10 mouse cellular contexts compared by ENCODE assay signal in genomic region chr12:111162312-111163061, GRCm38 (mm10). TPM values are rescaled to one million over a fixed set of nuclear protein-coding genes. Genes with fewer than 3 reads are reported as not detected.
DNase-seq lines count a peak whose midpoint lies in the region; ATAC-seq and TF ChIP-seq lines count a peak whose summit lies in the region.
"Had no signal": no experiment of that assay in that cellular context is flagged by ENCODE, and none has a peak within 500 bp of the region (broad histone marks: within the 10 kb centered on the region; RNA-seq: fewer than 3 reads in every experiment).

No protein-coding gene starts in this region.

- no peaks in the 10 kb centered on the region for H3K27me3 ChIP-seq in heart, embryonic 15.5 days

- DNase-seq in adrenal gland, adult 2 months, result peak; percentile 54
- no peak for DNase-seq in adrenal gland, adult 18-20 months (ENCODE audit: low spot score in 2 of 2)
- peak; percentile 83 for DNase-seq in embryo, embryonic 10.5 days (ENCODE audit: low spot score)
- peak; percentile 38 to 54 for DNase-seq in layer of hippocampus, adult 2 months (ENCODE audit: low spot score in 2 of 2)
- peak; percentile 17 for DNase-seq in lung, postnatal 25 days (ENCODE audit: low spot score)
- peak; percentile 52 for DNase-seq in right cerebral cortex, postnatal 4 days
- no peak for DNase-seq in natural killer cell, adult 2 months (ENCODE audit: low spot score in 2 of 2)

- peak overlapping the region; percentile 34 for H3K4me3 ChIP-seq in heart, embryonic 15.5 days
- peak overlapping the region; percentile 19 for H3K4me3 ChIP-seq in layer of hippocampus, adult 2 months

- H3K9me3 ChIP-seq in heart, embryonic 15.5 days (replicated peaks), result no peaks in the 10 kb centered on the region

- H3K27ac ChIP-seq in heart, embryonic 15.5 days, result peak overlapping the region; percentile 39; the same call in 1 of the 2 replicates
- H3K27ac ChIP-seq in layer of hippocampus, adult 2 months, result peak overlapping the region; percentile 83

- WGBS in heart, embryonic 15.5 days, result 12% methylated on average over 16 of the region's 16 CpGs

- H3K4me1 ChIP-seq in heart, embryonic 15.5 days (replicated peaks), result peaks cover 30% of the 10 kb centered on the region

- peak; percentile 34; the same call in 1 of the 2 replicates for ATAC-seq in heart, embryonic 15.5 days (replicated peaks; ENCODE audit: insufficient number of reproducible peaks, insufficient read depth, low FRiP score, low read depth)

- 0 out of 2 replicates have a peak overlapping the region, but pooled peaks have one; percentile 17 for H3K9ac ChIP-seq in heart, embryonic 15.5 days

- H3K36me3 ChIP-seq in heart, embryonic 15.5 days, result no peaks in the 10 kb centered on the region

- TF ChIP-seq CTCF in layer of hippocampus, adult 2 months (conservative IDR thresholded peaks at IDR 0.05), result no peak

- peak overlapping the region; percentile 60 for H3K4me2 ChIP-seq in heart, embryonic 15.5 days

RNA-seq across cellular contexts. Expression of gene Traf3, which starts 3.7 kb away (rescaled TPM):
- 10 to 100 TPM; 25.7 to 35.6 TPM for total RNA-seq in adrenal gland, adult 2 months (2021)
- 22.7 and 23.3 TPM in 2 replicates for polyA plus RNA-seq in adrenal gland, adult 2 months (2012; rRNA removed)
- total RNA-seq in adrenal gland, adult 18-20 months (2021), result 10 to 100 TPM; 18.8 to 23.8 TPM
- 5.1 and 7.0 TPM in 2 replicates for polyA plus RNA-seq in heart, embryonic 15.5 days (2015; fragmentation: Nextera tagmentation; extraction: Ambion mirVana)
- total RNA-seq in layer of hippocampus, adult 2 months (2021), result 10 to 100 TPM; 58.2 to 64.1 TPM

RNA-seq across cellular contexts. Expression of gene 4930595D18Rik, which starts 21.8 kb away (rescaled TPM):
- not detected for total RNA-seq in adrenal gland, adult 2 months (2021)
- polyA plus RNA-seq in adrenal gland, adult 2 months (2012; rRNA removed), result not detected in 2 replicates
- total RNA-seq in adrenal gland, adult 18-20 months (2021), result not detected
- not detected in 2 replicates for polyA plus RNA-seq in heart, embryonic 15.5 days (2015; fragmentation: Nextera tagmentation; extraction: Ambion mirVana)
- total RNA-seq in layer of hippocampus, adult 2 months (2021), result not detected
- total RNA-seq: left cerebral cortex, adult 8-10 months had no signal
- polyA plus RNA-seq: C2C12 had no signal

Comparison
In these comparisons a context has a peak if more than half of its experiments do, and no peak if none do; other contexts are left out.
1. DNase-seq: peak in adrenal gland, adult 2 months (single experiment), embryo, embryonic 10.5 days (single experiment), layer of hippocampus, adult 2 months (2 of 2), lung, postnatal 25 days (single experiment) and right cerebral cortex, postnatal 4 days (single experiment); none in adrenal gland, adult 18-20 months (0 of 2) and natural killer cell, adult 2 months (0 of 2).